Mouse (Mus musculus): ENCODE measurements around the gene Rgsl1. TPM values are rescaled to one million over a fixed set of nuclear protein-coding genes. Genes with fewer than 3 reads are reported as not detected.
A peak's percentile ranks its signal among the peaks of the same experiment; 100 is the strongest.

Gene Rgsl1
- total and polyA plus RNA-seq, 3 experiments = not detected

- Histone ChIP-seq H3K79me2 (ENCODE audit: control insufficient read depth, insufficient read depth, low read length, poor library complexity) (no peaks in the 10 kb centered on the region), H3K27ac (ENCODE audit: control insufficient read depth, low read depth, low read length) (no peak overlapping the region), H3K36me3 (ENCODE audit: control insufficient read depth in 1 of 2, insufficient read depth in 2 of 2, low read length in 2 of 2) (no peaks in the 10 kb centered on the region), H3K9ac (ENCODE audit: control insufficient read depth, low read depth, low read length, poor library complexity, severe bottlenecking) (no peak overlapping the region), H3K27me3 (ENCODE audit: control insufficient read depth in 1 of 2, insufficient read depth in 2 of 2, low read length in 2 of 2) (no peaks in the 10 kb centered on the region), H3K4me1 (ENCODE audit: control insufficient read depth in 1 of 2, insufficient read depth in 2 of 2, low read length in 2 of 2) (no peaks in the 10 kb centered on the region), H3K4me3 (ENCODE audit: control insufficient read depth in 1 of 2, insufficient read depth in 1 of 2, low read depth in 2 of 2, low read length in 2 of 2) (no peak overlapping the region), H3K9me3 (replicated peaks; ENCODE audit: insufficient read depth, low read length) (no peaks in the 10 kb centered on the region)
- TF ChIP-seq POLR2AphosphoS2 (IDR thresholded peaks at IDR 0.05; ENCODE audit: low read length) (no peak), TCF12 (IDR thresholded peaks at IDR 0.05; ENCODE audit: low read depth, low read length) (no peak), ZKSCAN1 (IDR thresholded peaks at IDR 0.05; ENCODE audit: low read depth, low read length) (no peak), TAL1 (IDR thresholded peaks at IDR 0.05; ENCODE audit: low read length) (no peak)
- no peak for DNase-seq (ENCODE audit: low read depth, low spot score)
Measured at GRCm38 (mm10) chr1:153794241-153794640, 49.7 kb downstream of the Rgsl1 start.

- H3K27me3 ChIP-seq (ENCODE audit: control insufficient read depth in 1 of 2, insufficient read depth in 2 of 2, low read length in 2 of 2) = no peaks in the 10 kb centered on the region
- no peak overlapping the region for H3K27ac ChIP-seq (ENCODE audit: control insufficient read depth, low read depth, low read length)
- H3K9me3 ChIP-seq (replicated peaks; ENCODE audit: insufficient read depth, low read length) = no peaks in the 10 kb centered on the region
- DNase-seq (ENCODE audit: low read depth, low spot score) = no peak
- no peak for TF ChIP-seq MYB (IDR thresholded peaks at IDR 0.05; ENCODE audit: low read depth, low read length)
- TF ChIP-seq POLR2A (IDR thresholded peaks at IDR 0.05; ENCODE audit: control insufficient read depth in 1 of 2, insufficient read depth in 1 of 2, low read depth in 1 of 2, low read length in 2 of 2, poor library complexity in 1 of 2) = no peak
- TF ChIP-seq ZC3H11A (IDR thresholded peaks at IDR 0.05; ENCODE audit: low read depth, low read length) = no peak
- TF ChIP-seq EP300 (IDR thresholded peaks at IDR 0.05; ENCODE audit: low read depth in 1 of 2, low read length in 2 of 2) = no peak
- TF ChIP-seq MAX (IDR thresholded peaks at IDR 0.05; ENCODE audit: low read length) = no peak
- no peak overlapping the region for H3K9ac ChIP-seq (ENCODE audit: control insufficient read depth, low read depth, low read length, poor library complexity, severe bottlenecking)
- no peaks in the 10 kb centered on the region for H3K4me1 ChIP-seq (ENCODE audit: control insufficient read depth in 1 of 2, insufficient read depth in 2 of 2, low read length in 2 of 2)
- H3K36me3 ChIP-seq (ENCODE audit: control insufficient read depth in 1 of 2, insufficient read depth in 2 of 2, low read length in 2 of 2) = no peaks in the 10 kb centered on the region
- H3K4me3 ChIP-seq (ENCODE audit: control insufficient read depth in 1 of 2, insufficient read depth in 1 of 2, low read depth in 2 of 2, low read length in 2 of 2) = no peak overlapping the region
- no peaks in the 10 kb centered on the region for H3K79me2 ChIP-seq (ENCODE audit: control insufficient read depth, insufficient read depth, low read length, poor library complexity)
Measured at GRCm38 (mm10) chr1:153790708-153791107, 53.2 kb downstream of the Rgsl1 start.

- TF ChIP-seq CHD1 (IDR thresholded peaks at IDR 0.05; ENCODE audit: low read depth, low read length) = no peak
- TF ChIP-seq NELFE (IDR thresholded peaks at IDR 0.05; ENCODE audit: low read depth, low read length) = no peak
- TF ChIP-seq TAL1 (IDR thresholded peaks at IDR 0.05; ENCODE audit: low read length) = no peak
- no peak for TF ChIP-seq HCFC1 (IDR thresholded peaks at IDR 0.05; ENCODE audit: low read depth, low read length)
- no peak for TF ChIP-seq ELF1 (IDR thresholded peaks at IDR 0.05; ENCODE audit: low read depth, low read length)
- TF ChIP-seq POLR2A (IDR thresholded peaks at IDR 0.05; ENCODE audit: control insufficient read depth in 1 of 2, insufficient read depth in 1 of 2, low read depth in 1 of 2, low read length in 2 of 2, poor library complexity in 1 of 2) = no peak
- no peak for TF ChIP-seq UBTF (IDR thresholded peaks at IDR 0.05; ENCODE audit: borderline replicate concordance, insufficient read depth, low read depth, low read length)
- no peak for TF ChIP-seq USF2 (IDR thresholded peaks at IDR 0.05; ENCODE audit: borderline replicate concordance in 1 of 2, insufficient read depth in 1 of 2, low read depth in 1 of 2, low read length in 2 of 2)
- no peak for TF ChIP-seq SMC3 (IDR thresholded peaks at IDR 0.05; ENCODE audit: low read depth, low read length)
- no peak for TF ChIP-seq RAD21 (IDR thresholded peaks at IDR 0.05; ENCODE audit: low read depth, low read length)
- TF ChIP-seq POLR2AphosphoS2 (IDR thresholded peaks at IDR 0.05; ENCODE audit: low read length) = no peak
- TF ChIP-seq RCOR1 (IDR thresholded peaks at IDR 0.05; ENCODE audit: low read depth, low read length) = no peak
- TF ChIP-seq ETS1 (IDR thresholded peaks at IDR 0.05; ENCODE audit: low read depth, low read length) = no peak
- TF ChIP-seq SIN3A (IDR thresholded peaks at IDR 0.05; ENCODE audit: low read length) = no peak
- TF ChIP-seq NRF1 (IDR thresholded peaks at IDR 0.05; ENCODE audit: insufficient read depth, low read depth, low read length, poor library complexity, severe bottlenecking) = no peak
- no peak for TF ChIP-seq KAT2A (conservative IDR thresholded peaks at IDR 0.05; ENCODE audit: low read depth, low read length)
- Histone ChIP-seq H3K4me3 (ENCODE audit: control insufficient read depth in 1 of 2, insufficient read depth in 1 of 2, low read depth in 2 of 2, low read length in 2 of 2) (no peak overlapping the region), H3K79me2 (ENCODE audit: control insufficient read depth, insufficient read depth, low read length, poor library complexity) (no peaks in the 10 kb centered on the region), H3K27me3 (ENCODE audit: control insufficient read depth in 1 of 2, insufficient read depth in 2 of 2, low read length in 2 of 2) (no peaks in the 10 kb centered on the region; a peak in 1 of 4 replicates), H3K9ac (ENCODE audit: control insufficient read depth, low read depth, low read length, poor library complexity, severe bottlenecking) (no peak overlapping the region), H3K9me3 (replicated peaks; ENCODE audit: insufficient read depth, low read length) (no peaks in the 10 kb centered on the region), H3K27ac (ENCODE audit: control insufficient read depth, low read depth, low read length) (no peak overlapping the region), H3K4me1 (ENCODE audit: control insufficient read depth in 1 of 2, insufficient read depth in 2 of 2, low read length in 2 of 2) (no peaks in the 10 kb centered on the region), H3K36me3 (ENCODE audit: control insufficient read depth in 1 of 2, insufficient read depth in 2 of 2, low read length in 2 of 2) (no peaks in the 10 kb centered on the region)
- peak; percentile 25 for DNase-seq (ENCODE audit: low read depth, low spot score)
Measured at GRCm38 (mm10) chr1:153785608-153786007, 58.3 kb downstream of the Rgsl1 start.

Data from MEL (cell line).